Mouse (Mus musculus) heart, postnatal 4 days (tissue): Measurements from ENCODE around the gene Trmt112. TPM values are rescaled to one million over a fixed set of nuclear protein-coding genes. Genes with fewer than 3 reads are reported as not detected.

Experiments
- DNase-seq: peaks from one replicate; pipeline ENCODE4 v3.0.0; 2021
- microRNA-seq, 2 experiments: library from miRNA; unstranded; fragments of <30 nt; microRNA quantifications; one replicate each; pipeline ENCODE4 v1.2.0; 2021 to 2022
- total RNA-seq, 2 experiments: library from RNA; stranded (reverse); gene quantifications; 2 replicates each; pipeline ENCODE4 v1.2.3; 2021

Gene Trmt112
- total RNA-seq, 2 experiments from 2014 or later: 34.4 to 35.5 TPM

- DNase-seq: no peak
Measured at GRCm38 (mm10) chr19:6949951-6950350, 40.5 kb downstream of the Trmt112 start.

- peak; percentile 51 for DNase-seq
Measured at GRCm38 (mm10) chr19:6950613-6951153, 41.2 kb downstream of the Trmt112 start.

DNA sequence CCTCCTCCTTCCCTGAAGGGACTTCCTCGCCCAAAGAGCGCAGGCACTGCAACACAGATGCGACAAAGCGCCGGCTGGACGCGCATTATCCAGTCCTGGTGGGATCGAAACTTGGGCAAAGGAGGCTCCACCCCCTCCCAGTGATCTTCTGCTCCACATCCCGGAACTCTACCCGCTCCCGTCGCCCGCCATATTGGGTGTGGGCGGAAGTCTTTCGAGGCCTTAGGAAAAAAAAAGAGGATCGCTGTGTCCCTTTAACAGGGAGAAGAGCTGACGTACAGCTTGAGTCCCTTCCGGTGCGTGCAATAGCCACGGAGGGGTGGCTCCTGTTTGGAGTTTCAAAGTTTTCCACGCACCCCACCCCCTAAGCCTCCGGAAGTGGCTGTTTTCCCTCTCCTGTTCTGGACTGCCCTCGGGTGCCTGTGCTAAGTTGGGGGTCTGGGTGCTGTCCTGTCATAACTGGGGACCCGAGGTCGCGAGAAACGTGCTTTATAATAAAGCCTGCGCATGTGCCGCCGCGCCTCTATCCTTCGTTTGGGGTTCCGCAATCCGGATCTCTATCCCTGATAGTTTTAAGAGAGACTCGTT lies 42.0 kb downstream of the Trmt112 start:
- peak; percentile 94 for DNase-seq

GRCm38 (mm10) chr19:6951994-6952711 lies 42.7 kb downstream of the Trmt112 start:
- peak; percentile 88 for DNase-seq

- peak; percentile 48 for DNase-seq
Measured at GRCm38 (mm10) chr19:6952712-6953037, 43.2 kb downstream of the Trmt112 start.

GRCm38 (mm10) chr19:6954046-6954445 lies 44.5 kb downstream of the Trmt112 start:
- DNase-seq: peak; percentile 79

DNA sequence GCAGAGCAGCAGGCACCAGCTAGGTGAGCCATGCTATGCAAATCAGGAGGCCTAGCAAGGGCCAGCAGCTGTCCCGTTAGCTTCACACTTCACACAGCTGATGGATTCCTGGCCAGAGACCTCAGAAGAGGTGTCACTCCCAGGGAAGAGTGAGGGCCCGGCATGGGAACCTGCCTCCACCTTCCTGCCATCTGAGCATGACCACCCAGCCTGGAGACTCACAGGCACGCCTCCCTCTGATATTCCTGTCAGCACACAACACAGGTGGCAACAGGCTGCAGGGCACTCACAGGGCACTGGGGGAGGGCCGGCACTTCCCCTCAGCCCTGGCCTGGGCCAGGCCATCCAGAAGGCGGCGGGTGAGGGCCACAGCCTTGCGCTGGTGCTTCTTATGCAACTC lies 45.9 kb downstream of the Trmt112 start:
- peak; percentile 68 for DNase-seq

GRCm38 (mm10) chr19:6956461-6956860 lies 47.0 kb downstream of the Trmt112 start:
- DNase-seq: no peak

Small RNA genes within 50 kb of the gene (microRNA-seq; reads per million reads assigned to microRNA genes)
- gene Mir6990: 7.0 to 10.0 reads per million in 2 experiments

Other genes with a start within 250 kb of the Trmt112 start
- 10 to 100 TPM; 22.6 to 28.7 TPM for gene Rps6ka4, start 69.1 kb upstream of the Trmt112 start, total RNA-seq
- gene Ccdc88b, start 51.5 kb upstream of the Trmt112 start, total RNA-seq: under 1 TPM; 0.41 to 0.52 TPM
- 100 to 1,000 TPM; 309 to 336 TPM for gene Prdx5, start 408 bp downstream of the Trmt112 start, total RNA-seq
- 100 to 1,000 TPM; 111 to 119 TPM for gene Esrra, start 12.1 kb downstream of the Trmt112 start, total RNA-seq
- gene Catsperz, start 15.7 kb downstream of the Trmt112 start, total RNA-seq: not detected
- under 1 TPM in 1 of 2 experiments, not detected in 1; 0.56 TPM for gene Kcnk4, start 24.8 kb downstream of the Trmt112 start, total RNA-seq
- 10 to 100 TPM; 29.6 to 30.5 TPM for gene Bad, start 32.2 kb downstream of the Trmt112 start, total RNA-seq
- gene Gpr137, start 32.8 kb downstream of the Trmt112 start, total RNA-seq: 10 to 100 TPM; 18.7 to 21.4 TPM
- 100 to 1,000 TPM; 243 to 246 TPM for gene Ppp1r14b, start 65.3 kb downstream of the Trmt112 start, total RNA-seq
- gene Plcb3, start 66.8 kb downstream of the Trmt112 start, total RNA-seq: 10 to 100 TPM; 17.4 to 19.9 TPM
- 10 to 100 TPM; 23.5 to 26.6 TPM for gene Fkbp2, start 70.8 kb downstream of the Trmt112 start, total RNA-seq
- 100 to 1,000 TPM; 263 to 265 TPM for gene Vegfb, start 78.0 kb downstream of the Trmt112 start, total RNA-seq
- 10 to 100 TPM; 48.7 to 49.2 TPM for gene Dnajc4, start 82.9 kb downstream of the Trmt112 start, total RNA-seq
- 10 to 100 TPM; 27.2 to 29.0 TPM for gene Nudt22, start 86.4 kb downstream of the Trmt112 start, total RNA-seq
- 10 to 100 TPM; 22.6 to 25.7 TPM for gene Trpt1, start 86.4 kb downstream of the Trmt112 start, total RNA-seq
- 1 to 10 TPM; 3.5 to 3.7 TPM for gene Fermt3, start 109.8 kb downstream of the Trmt112 start, total RNA-seq
- gene Stip1, start 130.3 kb downstream of the Trmt112 start, total RNA-seq: 100 to 1,000 TPM; 139 to 151 TPM
- 100 to 1,000 TPM; 107 to 126 TPM for gene Macrod1, start 147.1 kb downstream of the Trmt112 start, total RNA-seq
- gene Flrt1, start 196.0 kb downstream of the Trmt112 start, total RNA-seq: 1 to 10 TPM; 1.8 to 2.1 TPM